Mouse (Mus musculus): ENCODE data around the gene Pklr. TPM values are rescaled to one million over a fixed set of nuclear protein-coding genes. Genes with fewer than 3 reads are reported as not detected.

Pklr gene
- polyA plus RNA-seq, 1 experiment from 2014 or later, result 6.6 TPM

- Histone ChIP-seq H3K4me2 (replicated peaks; ENCODE audit: low read depth) (no peak overlapping the region), H3K4me3 (ENCODE audit: low read depth, low read length) (no peak overlapping the region), H3K9ac (ENCODE audit: low read length) (no peak overlapping the region), H3K27me3 (ENCODE audit: control insufficient read depth, insufficient read depth, low read length) (no peaks in the 10 kb centered on the region), H3K36me3 (ENCODE audit: control insufficient read depth, insufficient read depth, low read length) (no peaks in the 10 kb centered on the region), H3K27ac (replicated peaks) (no peak overlapping the region), H3K9me3 (ENCODE audit: control insufficient read depth, low read length) (no peaks in the 10 kb centered on the region), H3K4me1 (replicated peaks; ENCODE audit: control insufficient read depth, insufficient read depth) (no peaks in the 10 kb centered on the region; the same call in 1 of the 2 replicates)
- DNase-seq (ENCODE audit: low spot score) (no peak), ATAC-seq (ENCODE audit: low FRiP score, low TSS enrichment) (no peak)
- WGBS, result 67% methylated on average over 23 of the region's 23 CpGs
- TF ChIP-seq EP300 (optimal IDR thresholded peaks at IDR 0.05), result no peak
These were observed 51.3 kb downstream of the Pklr start for GRCm38 (mm10) chr3:89187197-89187596.

- WGBS, result 87% methylated on average over 18 of the region's 18 CpGs
- Histone ChIP-seq H3K27me3 (ENCODE audit: control insufficient read depth, insufficient read depth, low read length) (no peaks in the 10 kb centered on the region), H3K9me3 (ENCODE audit: control insufficient read depth, low read length) (no peaks in the 10 kb centered on the region), H3K4me2 (replicated peaks; ENCODE audit: low read depth) (no peak overlapping the region), H3K27ac (replicated peaks) (no peak overlapping the region), H3K36me3 (ENCODE audit: control insufficient read depth, insufficient read depth, low read length) (no peaks in the 10 kb centered on the region), H3K9ac (ENCODE audit: low read length) (no peak overlapping the region), H3K4me3 (ENCODE audit: low read depth, low read length) (no peak overlapping the region), H3K4me1 (replicated peaks; ENCODE audit: control insufficient read depth, insufficient read depth) (no peaks in the 10 kb centered on the region; the same call in 1 of the 2 replicates)
- TF ChIP-seq CTCF (IDR thresholded peaks at IDR 0.05; ENCODE audit: low read depth) (no peak), EP300 (optimal IDR thresholded peaks at IDR 0.05) (no peak)
- DNase-seq (ENCODE audit: low spot score) (no peak), ATAC-seq (ENCODE audit: low FRiP score, low TSS enrichment) (no peak)
These were observed 51.9 kb downstream of the Pklr start for GRCm38 (mm10) chr3:89187690-89188477.

DNA sequence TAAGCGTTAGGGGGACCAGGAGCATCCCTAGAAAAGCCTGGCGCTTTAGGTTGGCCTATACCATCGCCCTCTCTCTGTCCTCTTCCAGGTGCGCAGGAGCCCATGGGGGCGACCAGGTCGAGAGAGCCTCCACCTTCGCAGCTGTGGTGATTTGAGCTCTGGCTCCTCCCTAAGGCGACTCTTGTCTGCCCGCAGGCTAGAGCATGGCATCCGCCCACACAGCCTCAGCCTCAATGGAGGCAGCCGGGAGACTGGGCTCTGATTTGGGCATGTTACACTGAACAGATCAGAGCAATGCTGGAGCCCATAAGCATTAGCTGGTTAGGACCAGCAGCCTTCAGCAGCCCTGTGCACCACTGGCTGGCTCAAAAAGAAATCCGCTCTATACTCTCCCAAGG lies 52.5 kb downstream of the Pklr start:
- Histone ChIP-seq H3K9ac (ENCODE audit: low read length) (no peak overlapping the region), H3K4me3 (ENCODE audit: low read depth, low read length) (no peak overlapping the region), H3K27me3 (ENCODE audit: control insufficient read depth, insufficient read depth, low read length) (no peaks in the 10 kb centered on the region), H3K27ac (replicated peaks) (no peak overlapping the region), H3K36me3 (ENCODE audit: control insufficient read depth, insufficient read depth, low read length) (no peaks in the 10 kb centered on the region), H3K4me2 (replicated peaks; ENCODE audit: low read depth) (no peak overlapping the region), H3K4me1 (replicated peaks; ENCODE audit: control insufficient read depth, insufficient read depth) (no peaks in the 10 kb centered on the region; the same call in 1 of the 2 replicates), H3K9me3 (ENCODE audit: control insufficient read depth, low read length) (no peaks in the 10 kb centered on the region)
- DNase-seq (ENCODE audit: low spot score) (no peak), ATAC-seq (ENCODE audit: low FRiP score, low TSS enrichment) (no peak)
- TF ChIP-seq CTCF (IDR thresholded peaks at IDR 0.05; ENCODE audit: low read depth) (no peak), EP300 (optimal IDR thresholded peaks at IDR 0.05) (no peak)
- WGBS, result 73% methylated on average over 12 of the region's 12 CpGs

DNA sequence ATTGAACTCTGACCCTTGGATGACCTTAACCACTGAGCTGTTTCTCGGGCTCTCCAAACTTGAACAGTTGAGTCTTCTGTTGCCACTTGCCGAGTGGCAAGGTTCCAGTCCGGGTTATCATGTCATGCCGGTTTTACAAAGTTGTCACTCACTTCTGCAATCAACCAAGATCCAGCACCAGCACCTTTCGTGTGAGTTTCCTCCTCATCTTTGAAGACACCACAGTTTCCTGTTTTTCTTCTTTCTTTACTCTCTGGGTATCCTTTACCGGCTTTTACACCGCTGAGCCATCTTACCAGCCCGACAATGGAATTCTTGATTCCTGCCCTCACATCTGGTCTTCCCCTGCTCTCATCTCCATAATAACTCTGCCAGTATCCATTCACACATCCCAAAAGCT lies 54.5 kb downstream of the Pklr start:
- Histone ChIP-seq H3K27ac (replicated peaks) (no peak overlapping the region), H3K4me2 (replicated peaks; ENCODE audit: low read depth) (no peak overlapping the region), H3K36me3 (ENCODE audit: control insufficient read depth, insufficient read depth, low read length) (no peaks in the 10 kb centered on the region), H3K27me3 (ENCODE audit: control insufficient read depth, insufficient read depth, low read length) (no peaks in the 10 kb centered on the region), H3K4me3 (ENCODE audit: low read depth, low read length) (no peak overlapping the region), H3K9me3 (ENCODE audit: control insufficient read depth, low read length) (no peaks in the 10 kb centered on the region), H3K9ac (ENCODE audit: low read length) (no peak overlapping the region), H3K4me1 (replicated peaks; ENCODE audit: control insufficient read depth, insufficient read depth) (no peaks in the 10 kb centered on the region)
- WGBS, result 79% methylated on average over 8 of the region's 8 CpGs
- no peak for DNase-seq (ENCODE audit: low spot score)
- no peak for ATAC-seq (ENCODE audit: low FRiP score, low TSS enrichment)
- TF ChIP-seq CTCF (IDR thresholded peaks at IDR 0.05; ENCODE audit: low read depth) (no peak), EP300 (optimal IDR thresholded peaks at IDR 0.05) (no peak)

DNA sequence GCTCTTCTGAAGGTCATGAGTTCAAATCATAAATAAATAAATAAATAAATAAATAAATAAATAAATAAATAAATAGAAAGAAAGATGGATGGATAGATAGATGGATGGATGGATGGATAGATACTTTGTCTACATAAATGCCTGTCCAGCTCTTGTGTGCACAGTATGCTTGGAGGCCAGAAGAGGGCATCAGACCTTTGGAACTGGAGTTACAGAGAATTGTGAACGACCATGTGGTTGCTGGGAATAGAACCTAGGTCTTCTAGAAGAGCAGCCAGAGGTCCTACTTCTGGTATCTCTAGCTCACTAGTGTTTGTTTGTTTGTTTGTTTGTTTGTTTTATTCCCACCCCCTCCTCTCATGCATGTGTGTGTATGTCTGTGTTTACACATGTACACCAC lies 57.4 kb downstream of the Pklr start:
- no peaks in the 10 kb centered on the region for H3K27me3 ChIP-seq (ENCODE audit: control insufficient read depth, insufficient read depth, low read length)
- WGBS, result 89% methylated on average over 1 of the region's 1 CpGs
- no peak for ATAC-seq (ENCODE audit: low FRiP score, low TSS enrichment)

GRCm38 (mm10) chr3:89193853-89194252 lies 57.9 kb downstream of the Pklr start:
- Histone ChIP-seq H3K4me3 (ENCODE audit: low read depth, low read length) (no peak overlapping the region), H3K9me3 (ENCODE audit: control insufficient read depth, low read length) (no peaks in the 10 kb centered on the region), H3K27me3 (ENCODE audit: control insufficient read depth, insufficient read depth, low read length) (no peaks in the 10 kb centered on the region), H3K9ac (ENCODE audit: low read length) (no peak overlapping the region), H3K27ac (replicated peaks) (no peak overlapping the region), H3K36me3 (ENCODE audit: control insufficient read depth, insufficient read depth, low read length) (no peaks in the 10 kb centered on the region), H3K4me2 (replicated peaks; ENCODE audit: low read depth) (no peak overlapping the region), H3K4me1 (replicated peaks; ENCODE audit: control insufficient read depth, insufficient read depth) (no peaks in the 10 kb centered on the region)
- no peak for DNase-seq (ENCODE audit: low spot score)
- WGBS, result 89% methylated on average over 2 of the region's 2 CpGs
- no peak for ATAC-seq (ENCODE audit: low FRiP score, low TSS enrichment)
- TF ChIP-seq CTCF (IDR thresholded peaks at IDR 0.05; ENCODE audit: low read depth), result peak; percentile 63
- no peak for TF ChIP-seq EP300 (optimal IDR thresholded peaks at IDR 0.05)

More for the DNA sequence above, 57.4 kb downstream of the Pklr start:
- H3K36me3 ChIP-seq (ENCODE audit: control insufficient read depth, insufficient read depth, low read length), result no peaks in the 10 kb centered on the region
- no peak overlapping the region for H3K9ac ChIP-seq (ENCODE audit: low read length)
- TF ChIP-seq EP300 (optimal IDR thresholded peaks at IDR 0.05), result no peak
- TF ChIP-seq CTCF (IDR thresholded peaks at IDR 0.05; ENCODE audit: low read depth), result peak; percentile 54
- H3K27ac ChIP-seq (replicated peaks), result no peak overlapping the region
- H3K4me2 ChIP-seq (replicated peaks; ENCODE audit: low read depth), result no peak overlapping the region
- H3K4me1 ChIP-seq (replicated peaks; ENCODE audit: control insufficient read depth, insufficient read depth), result no peaks in the 10 kb centered on the region
- no peaks in the 10 kb centered on the region for H3K9me3 ChIP-seq (ENCODE audit: control insufficient read depth, low read length)
- no peak overlapping the region for H3K4me3 ChIP-seq (ENCODE audit: low read depth, low read length)
- no peak for DNase-seq (ENCODE audit: low spot score)

Other genes with a start within 250 kb of the Pklr start
- gene Msto1, start 222.1 kb upstream of the Pklr start, polyA plus RNA-seq (2015; fragmentation: Nextera tagmentation; extraction: Ambion mirVana), result 23.6 and 24.9 TPM in 2 replicates
- 8.6 and 9.2 TPM in 2 replicates for gene Ash1l, start 185.5 kb upstream of the Pklr start, polyA plus RNA-seq (2015; fragmentation: Nextera tagmentation; extraction: Ambion mirVana)
- gene Dap3, start 185.0 kb upstream of the Pklr start, polyA plus RNA-seq (2015; fragmentation: Nextera tagmentation; extraction: Ambion mirVana), result 99.0 and 105 TPM in 2 replicates
- 19.4 and 22.0 TPM in 2 replicates for gene Rusc1, start 42.8 kb upstream of the Pklr start, polyA plus RNA-seq (2015; fragmentation: Nextera tagmentation; extraction: Ambion mirVana)
- 0.17 TPM in 1 of 2 replicates, not detected in the other for gene Gm43738, start 35.0 kb upstream of the Pklr start, polyA plus RNA-seq (2015; fragmentation: Nextera tagmentation; extraction: Ambion mirVana)
- 372 and 379 TPM in 2 replicates for gene Fdps, start 34.2 kb upstream of the Pklr start, polyA plus RNA-seq (2015; fragmentation: Nextera tagmentation; extraction: Ambion mirVana)
- gene Hcn3, start 24.1 kb downstream of the Pklr start, polyA plus RNA-seq (2015; fragmentation: Nextera tagmentation; extraction: Ambion mirVana), result 0.45 and 0.71 TPM in 2 replicates
- 10.2 and 11.3 TPM in 2 replicates for gene Clk2, start 28.7 kb downstream of the Pklr start, polyA plus RNA-seq (2015; fragmentation: Nextera tagmentation; extraction: Ambion mirVana)
- 65.4 and 66.3 TPM in 2 replicates for gene Scamp3, start 41.3 kb downstream of the Pklr start, polyA plus RNA-seq (2015; fragmentation: Nextera tagmentation; extraction: Ambion mirVana)
- gene Fam189b, start 47.0 kb downstream of the Pklr start, polyA plus RNA-seq (2015; fragmentation: Nextera tagmentation; extraction: Ambion mirVana), result 7.5 and 9.1 TPM in 2 replicates
- gene Gba, start 66.8 kb downstream of the Pklr start, polyA plus RNA-seq (2015; fragmentation: Nextera tagmentation; extraction: Ambion mirVana), result 98.5 and 112 TPM in 2 replicates
- gene Thbs3, start 79.0 kb downstream of the Pklr start, polyA plus RNA-seq (2015; fragmentation: Nextera tagmentation; extraction: Ambion mirVana), result 25.5 and 31.1 TPM in 2 replicates
- 129 and 133 TPM in 2 replicates for gene Mtx1, start 90.9 kb downstream of the Pklr start, polyA plus RNA-seq (2015; fragmentation: Nextera tagmentation; extraction: Ambion mirVana)
- 212 and 255 TPM in 2 replicates for gene Muc1, start 92.9 kb downstream of the Pklr start, polyA plus RNA-seq (2015; fragmentation: Nextera tagmentation; extraction: Ambion mirVana)
- gene Krtcap2, start 109.8 kb downstream of the Pklr start, polyA plus RNA-seq (2015; fragmentation: Nextera tagmentation; extraction: Ambion mirVana), result 266 and 314 TPM in 2 replicates
- 2.7 and 3.3 TPM in 2 replicates for gene Trim46, start 110.2 kb downstream of the Pklr start, polyA plus RNA-seq (2015; fragmentation: Nextera tagmentation; extraction: Ambion mirVana)
- gene Dpm3, start 123.2 kb downstream of the Pklr start, polyA plus RNA-seq (2015; fragmentation: Nextera tagmentation; extraction: Ambion mirVana), result 140 and 152 TPM in 2 replicates
- 107 and 113 TPM in 2 replicates for gene Slc50a1, start 134.4 kb downstream of the Pklr start, polyA plus RNA-seq (2015; fragmentation: Nextera tagmentation; extraction: Ambion mirVana)
- gene Efna1, start 145.0 kb downstream of the Pklr start, polyA plus RNA-seq (2015; fragmentation: Nextera tagmentation; extraction: Ambion mirVana), result 34.8 and 36.6 TPM in 2 replicates
- 25.8 and 29.2 TPM in 2 replicates for gene Efna3, start 186.8 kb downstream of the Pklr start, polyA plus RNA-seq (2015; fragmentation: Nextera tagmentation; extraction: Ambion mirVana)
- gene Efna4, start 201.9 kb downstream of the Pklr start, polyA plus RNA-seq (2015; fragmentation: Nextera tagmentation; extraction: Ambion mirVana), result 8.9 and 11.7 TPM in 2 replicates
- gene Adam15, start 213.9 kb downstream of the Pklr start, polyA plus RNA-seq (2015; fragmentation: Nextera tagmentation; extraction: Ambion mirVana), result 43.0 and 44.8 TPM in 2 replicates
- gene Dcst2, start 225.8 kb downstream of the Pklr start, polyA plus RNA-seq (2015; fragmentation: Nextera tagmentation; extraction: Ambion mirVana), result 0.33 and 0.41 TPM in 2 replicates
- 0.29 and 0.36 TPM in 2 replicates for gene Dcst1, start 229.1 kb downstream of the Pklr start, polyA plus RNA-seq (2015; fragmentation: Nextera tagmentation; extraction: Ambion mirVana)

All from stomach, postnatal 0 days (tissue).